Mouse (Mus musculus): ENCODE measurements around the gene Sox1.

GRCm38 (mm10) chr8:12391366-12392250, 3.5 kb upstream of the Sox1 start:
- TF ChIP-seq CTCF (conservative IDR thresholded peaks at IDR 0.05; ENCODE audit: low read length) (peak; percentile 3), NANOG (IDR thresholded peaks at IDR 0.05; ENCODE audit: borderline replicate concordance, low read length) (no peak)
